Mouse (Mus musculus) macrophage (primary cell): ENCODE data around the gene Bfar. TPM values are rescaled to one million over a fixed set of nuclear protein-coding genes. Genes with fewer than 3 reads are reported as not detected.

Experiments
- H3K27ac ChIP-seq: fragments of 350-480 bp; formaldehyde crosslinking; 2 replicates; pipeline ENCODE4 v1.9.0; 2021
- H3K36me3 ChIP-seq: fragments of 350-480 bp; formaldehyde crosslinking; 2 replicates; pipeline ENCODE4 v1.9.0; 2021; ENCODE audit errors: inconsistent target
- H3K4me3 ChIP-seq: fragments of 350-480 bp; formaldehyde crosslinking; 2 replicates; pipeline ENCODE4 v1.9.0; 2021; ENCODE audit errors: inconsistent target
- H3K79me2 ChIP-seq: fragments of 350-480 bp; formaldehyde crosslinking; 2 replicates; pipeline ENCODE4 v1.9.0; 2021; ENCODE audit errors: inconsistent target
- whole genome bisulfite sequencing: methylation state at CpG from one replicate; pipeline ENCODE4 v1.1.7; 2026; ENCODE audit warnings: inconsistent platforms; ENCODE audit not compliant: missing documents; 5-methylcytosine and 5-hydroxymethylcytosine counted together
- polyA plus RNA-seq: library from polyadenylated mRNA; stranded (reverse); fragments of 250-400 nt; gene quantifications from 3 replicates; pipeline ENCODE4 v1.2.4, GENCODE M21; 2018; ENCODE audit warnings: inconsistent platforms

The Bfar gene
- polyA plus RNA-seq, 1 experiment from 2014 or later = 32.3 TPM

DNA sequence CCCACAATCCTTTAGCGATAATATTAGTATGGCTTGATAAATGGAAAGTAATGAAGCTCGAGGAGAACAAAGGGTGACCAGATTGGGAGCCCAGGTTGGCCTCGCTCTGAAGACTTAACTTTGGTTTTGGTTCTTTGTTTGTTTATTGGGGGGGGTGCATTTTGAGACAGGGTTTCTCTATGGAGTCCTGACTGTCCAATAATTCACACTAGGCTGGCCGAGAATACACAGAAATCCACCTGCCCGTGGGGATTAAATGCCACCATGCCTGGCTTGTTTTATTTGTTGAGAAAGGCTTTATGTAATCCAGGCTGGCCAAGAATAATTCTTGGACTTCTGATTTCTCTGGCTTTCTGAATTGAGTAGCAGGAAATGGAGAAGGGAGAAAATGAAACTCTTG lies 1.5 kb downstream of the Bfar start:
- H3K79me2 ChIP-seq = peaks cover 60% of the 10 kb centered on the region
- whole genome bisulfite sequencing = 83% methylated on average over 5 of the region's 5 CpGs
- peak overlapping the region; percentile 81 for H3K4me3 ChIP-seq
- H3K27ac ChIP-seq = no peak overlapping the region
- H3K36me3 ChIP-seq = peaks cover 17% of the 10 kb centered on the region

DNA sequence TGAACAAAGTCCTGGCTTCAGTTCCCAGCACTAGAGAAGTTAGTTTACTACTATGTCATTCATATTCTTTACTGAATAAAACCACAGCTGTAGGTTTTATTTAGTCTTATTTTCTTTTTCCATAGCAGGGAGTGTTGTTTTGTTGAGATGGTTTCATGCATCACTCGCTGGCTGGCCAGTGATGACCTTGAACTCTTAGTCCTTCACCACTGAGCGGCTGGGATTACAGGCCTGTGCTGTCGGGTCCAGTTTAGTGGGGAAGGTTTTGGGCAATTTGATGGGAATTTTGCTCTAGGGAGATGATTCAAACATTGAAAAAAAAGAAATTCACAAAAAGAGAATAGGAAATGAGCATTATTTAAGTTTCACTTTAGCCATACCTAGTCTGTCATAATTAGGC lies 2.9 kb downstream of the Bfar start:
- peaks cover 17% of the 10 kb centered on the region for H3K36me3 ChIP-seq
- no peak overlapping the region for H3K27ac ChIP-seq
- no peak overlapping the region for H3K4me3 ChIP-seq
- H3K79me2 ChIP-seq = peaks cover 74% of the 10 kb centered on the region
- WGBS = 96% methylated on average over 3 of the region's 3 CpGs

DNA sequence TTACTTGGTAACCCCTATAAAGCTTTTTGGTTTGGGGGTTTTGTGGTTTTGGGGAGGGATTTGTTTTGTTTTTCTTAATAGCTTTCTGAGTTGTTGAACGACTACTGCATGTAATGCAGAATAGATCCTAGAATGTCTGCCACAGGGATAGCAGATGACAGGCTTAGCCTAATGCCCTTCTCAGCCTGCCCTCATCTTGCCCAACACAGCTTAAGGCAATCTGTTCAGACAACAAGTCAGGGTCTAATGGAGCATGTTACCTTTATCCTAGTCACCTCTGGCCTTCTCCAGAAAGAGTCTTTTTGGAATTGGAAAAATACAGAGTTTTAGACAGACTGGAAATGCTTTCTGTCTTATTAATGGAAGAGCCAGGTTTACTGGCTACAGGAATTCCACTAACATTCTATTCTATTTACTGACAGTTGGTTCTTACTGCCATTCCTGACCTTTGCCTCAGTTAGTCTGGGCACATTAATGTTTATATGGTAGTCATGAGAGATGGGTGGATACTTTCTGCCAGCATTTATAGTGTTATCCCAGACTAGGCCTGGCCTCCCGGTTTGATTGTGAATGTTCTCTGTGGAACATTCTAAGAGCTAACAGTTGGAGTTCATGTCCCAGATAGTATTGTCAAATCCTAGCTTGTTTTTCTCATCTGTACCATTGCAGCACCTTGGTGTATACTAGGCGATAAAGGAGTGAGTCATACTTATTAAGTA lies 7.1 kb downstream of the Bfar start:
- WGBS = 97% methylated on average over 3 of the region's 3 CpGs
- peaks cover 100% of the 10 kb centered on the region for H3K79me2 ChIP-seq

DNA sequence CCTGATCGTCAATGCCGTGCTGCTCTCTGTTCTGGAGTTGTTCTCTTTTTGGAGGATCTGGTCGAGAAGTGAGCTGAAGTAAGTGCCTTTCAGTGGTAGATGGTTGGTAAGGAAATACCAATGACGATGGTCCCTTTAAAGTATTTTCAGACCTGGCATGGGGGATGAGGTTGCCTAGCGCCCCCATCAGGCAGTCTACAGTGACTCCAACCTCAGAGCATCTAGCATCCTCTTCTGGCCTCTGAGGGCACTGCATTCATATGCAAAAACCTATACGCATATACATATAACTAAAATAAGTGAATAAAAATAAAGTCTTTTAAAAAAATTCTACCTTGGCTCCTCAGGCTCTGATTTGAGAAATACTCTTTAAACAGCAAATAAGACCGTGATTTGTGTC lies 27.3 kb downstream of the Bfar start:
- 94% methylated on average over 7 of the region's 7 CpGs for WGBS
- H3K4me3 ChIP-seq = no peak overlapping the region
- H3K27ac ChIP-seq = no peak overlapping the region
- peaks cover 86% of the 10 kb centered on the region for H3K36me3 ChIP-seq
- no peaks in the 10 kb centered on the region for H3K79me2 ChIP-seq

More for the DNA sequence above, 7.1 kb downstream of the Bfar start:
- Histone ChIP-seq H3K27ac (no peak overlapping the region), H3K4me3 (no peak overlapping the region), H3K36me3 (peaks cover 17% of the 10 kb centered on the region)

DNA sequence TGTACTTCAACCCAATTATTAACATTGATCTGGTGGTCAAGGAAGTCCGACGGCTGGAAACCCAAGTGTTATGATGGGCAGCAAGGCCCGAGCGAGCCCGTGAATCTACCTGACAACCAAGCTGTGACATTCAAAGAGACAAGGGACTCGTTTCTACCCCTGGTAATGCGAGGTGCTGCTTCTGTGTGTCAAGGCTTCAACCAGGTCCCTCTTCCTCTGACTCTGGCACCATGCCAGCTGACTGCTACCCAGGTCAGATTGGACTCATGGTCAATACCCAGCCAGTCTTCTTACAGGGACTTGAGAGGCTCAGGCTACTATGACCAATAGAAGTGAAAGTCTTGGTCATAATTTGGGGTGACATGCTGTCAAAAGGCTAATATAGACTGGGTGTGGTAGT lies 30.5 kb downstream of the Bfar start:
- Histone ChIP-seq H3K79me2 (no peaks in the 10 kb centered on the region), H3K36me3 (peaks cover 77% of the 10 kb centered on the region), H3K27ac (no peak overlapping the region), H3K4me3 (no peak overlapping the region)
- 97% methylated on average over 7 of the region's 7 CpGs for WGBS

DNA sequence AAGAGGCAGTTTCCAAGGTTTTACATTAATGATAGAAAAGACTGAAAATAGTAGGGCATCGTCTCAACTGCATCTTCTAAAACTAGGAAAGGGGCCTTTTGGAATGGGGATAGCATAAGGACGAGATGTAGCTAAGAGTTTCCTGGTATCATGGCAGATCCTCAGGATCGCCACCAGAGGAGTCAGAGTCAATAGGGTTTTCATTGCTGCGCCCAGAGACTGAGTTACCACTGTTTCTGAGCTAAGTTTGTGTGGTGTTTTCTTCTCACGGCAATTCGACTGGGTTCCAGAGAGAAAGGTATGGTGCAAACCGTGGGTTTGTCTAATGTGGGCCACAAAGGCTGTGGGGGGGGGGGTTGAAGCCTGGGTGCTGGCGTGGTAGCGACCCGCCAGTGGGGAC lies 33.0 kb downstream of the Bfar start:
- no peak overlapping the region for H3K4me3 ChIP-seq
- no peaks in the 10 kb centered on the region for H3K79me2 ChIP-seq
- WGBS = 92% methylated on average over 8 of the region's 10 CpGs
- no peak overlapping the region for H3K27ac ChIP-seq
- peaks cover 60% of the 10 kb centered on the region for H3K36me3 ChIP-seq

DNA sequence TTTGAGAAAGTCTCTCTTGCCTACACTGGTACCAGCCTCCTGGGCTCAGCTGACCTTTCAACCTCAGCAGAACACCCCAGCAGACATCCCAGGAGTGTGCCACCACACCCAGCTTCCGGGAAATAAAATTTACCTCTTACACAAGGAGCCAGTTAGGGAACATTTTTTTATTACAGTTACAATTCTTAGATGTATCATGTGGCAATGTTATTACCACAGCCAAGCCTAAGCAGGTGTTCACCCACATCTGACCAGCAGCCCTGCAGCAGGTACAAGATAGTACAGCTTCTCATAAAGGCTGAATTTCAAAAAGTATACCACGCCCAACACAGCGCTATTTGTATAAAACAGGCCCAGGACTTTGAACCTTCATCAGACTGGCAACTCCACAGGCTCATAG lies 43.3 kb downstream of the Bfar start:
- H3K36me3 ChIP-seq = no peaks in the 10 kb centered on the region
- no peak overlapping the region for H3K27ac ChIP-seq
- 94% methylated on average over 3 of the region's 3 CpGs for WGBS
- H3K4me3 ChIP-seq = no peak overlapping the region
- H3K79me2 ChIP-seq = no peaks in the 10 kb centered on the region

DNA sequence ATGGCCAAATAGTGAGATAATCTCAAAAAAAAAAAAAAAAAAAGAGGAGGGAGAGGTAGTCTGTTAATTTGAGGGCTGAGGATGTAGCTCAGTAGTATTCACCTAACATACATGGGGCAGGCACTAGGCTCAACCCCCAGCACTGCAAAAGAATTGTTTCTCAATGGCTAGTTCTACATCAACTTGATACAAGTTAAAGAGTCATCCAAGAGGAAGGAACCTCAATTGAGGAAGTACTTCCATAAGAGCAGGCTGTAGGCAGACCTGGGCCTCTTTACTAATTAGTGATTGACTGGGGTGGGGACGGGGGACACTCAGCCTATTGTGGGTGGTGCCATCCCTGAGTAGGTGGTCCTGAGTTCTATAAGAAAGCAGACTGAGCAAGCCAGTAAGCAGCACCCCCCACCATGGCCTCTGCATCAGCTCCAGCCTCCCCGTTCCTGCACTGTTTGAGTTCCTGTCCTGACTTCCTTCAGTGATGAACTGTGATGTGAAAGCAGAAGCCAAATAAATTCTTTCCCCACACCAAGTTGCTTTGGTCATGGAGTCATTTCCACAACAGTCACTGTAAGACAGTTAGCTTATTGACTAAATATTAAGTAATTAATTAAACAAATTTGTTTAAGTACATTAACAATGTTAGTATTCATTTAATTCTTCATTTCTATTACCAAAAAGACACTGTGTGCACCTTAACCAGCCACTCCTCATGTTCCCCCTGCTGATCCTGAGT lies 45.3 kb downstream of the Bfar start:
- H3K27ac ChIP-seq = peak overlapping the region; percentile 64
- whole genome bisulfite sequencing = 34% methylated on average over 2 of the region's 2 CpGs
- H3K79me2 ChIP-seq = no peaks in the 10 kb centered on the region
- no peaks in the 10 kb centered on the region for H3K36me3 ChIP-seq
- no peak overlapping the region for H3K4me3 ChIP-seq

DNA sequence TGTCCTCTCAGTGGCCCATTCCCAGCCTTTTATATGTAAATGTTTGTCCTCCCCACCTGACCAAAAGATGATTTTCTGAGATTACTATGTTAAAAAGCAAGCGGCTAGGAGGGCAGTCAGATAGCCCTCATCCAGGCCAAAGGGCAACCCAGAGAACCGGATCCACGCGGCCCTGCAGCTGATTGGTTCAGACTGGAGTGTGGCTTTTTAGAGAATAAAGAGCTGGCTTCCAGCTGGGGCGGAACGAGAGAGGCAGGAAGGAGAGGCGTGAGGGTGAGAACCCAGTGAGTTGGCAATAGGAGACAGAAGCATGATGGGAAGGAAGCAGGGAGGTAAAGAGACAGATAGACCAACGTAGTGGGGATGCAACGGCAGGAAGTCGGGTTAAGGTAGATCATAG lies 51.3 kb downstream of the Bfar start:
- Histone ChIP-seq H3K27ac (no peak overlapping the region), H3K36me3 (no peaks in the 10 kb centered on the region), H3K4me3 (no peak overlapping the region), H3K79me2 (no peaks in the 10 kb centered on the region)
- 66% methylated on average over 10 of the region's 10 CpGs for WGBS

DNA sequence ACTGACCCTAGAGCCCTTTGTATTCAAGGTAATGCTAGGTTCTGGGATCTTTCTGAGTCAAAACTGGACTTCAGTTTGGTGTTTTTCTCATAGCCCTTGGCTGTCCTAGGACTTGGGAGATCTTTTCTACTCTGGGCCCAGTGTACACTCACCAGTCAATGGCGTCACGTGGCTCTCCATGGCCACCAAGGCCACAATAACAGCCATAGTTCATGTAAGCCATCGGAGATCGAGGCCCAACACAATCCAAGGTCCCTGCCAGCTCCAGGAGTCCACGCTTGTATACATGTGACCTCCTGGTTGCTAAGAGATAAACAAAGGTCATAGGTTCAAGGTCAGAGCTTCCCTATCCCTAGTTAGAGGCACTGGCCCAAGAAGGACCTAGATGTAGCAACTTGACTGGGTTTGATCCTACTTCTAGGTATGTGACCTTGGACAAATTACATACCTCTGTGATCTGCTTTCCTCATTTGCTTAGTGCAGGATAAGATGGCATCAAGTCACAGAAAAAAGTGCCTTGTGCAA lies 56.2 kb downstream of the Bfar start:
- Histone ChIP-seq H3K36me3 (no peaks in the 10 kb centered on the region), H3K27ac (no peak overlapping the region), H3K4me3 (no peak overlapping the region), H3K79me2 (no peaks in the 10 kb centered on the region)
- WGBS = 97% methylated on average over 5 of the region's 5 CpGs

DNA sequence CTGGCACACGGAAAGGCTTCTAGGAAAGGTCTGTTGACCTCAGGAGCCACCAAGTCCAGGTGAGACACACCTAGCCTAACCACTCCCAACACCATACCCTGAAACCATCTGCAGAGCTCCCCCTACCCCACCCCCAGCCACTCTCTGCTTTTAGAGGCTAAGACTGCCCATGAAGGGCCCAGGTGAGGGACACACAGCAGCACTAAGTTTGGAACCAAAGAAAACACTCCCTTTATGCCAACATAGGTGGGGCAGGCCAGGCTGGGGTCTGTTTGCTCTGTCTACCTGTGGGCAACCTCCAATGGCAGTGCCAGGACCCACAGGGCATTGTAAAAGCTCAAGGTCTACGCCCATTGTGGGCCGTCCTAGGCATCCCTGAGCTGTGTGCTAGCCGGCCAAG lies 57.8 kb downstream of the Bfar start:
- Histone ChIP-seq H3K36me3 (no peaks in the 10 kb centered on the region), H3K4me3 (no peak overlapping the region), H3K79me2 (no peaks in the 10 kb centered on the region), H3K27ac (no peak overlapping the region)
- 93% methylated on average over 4 of the region's 4 CpGs for WGBS

DNA sequence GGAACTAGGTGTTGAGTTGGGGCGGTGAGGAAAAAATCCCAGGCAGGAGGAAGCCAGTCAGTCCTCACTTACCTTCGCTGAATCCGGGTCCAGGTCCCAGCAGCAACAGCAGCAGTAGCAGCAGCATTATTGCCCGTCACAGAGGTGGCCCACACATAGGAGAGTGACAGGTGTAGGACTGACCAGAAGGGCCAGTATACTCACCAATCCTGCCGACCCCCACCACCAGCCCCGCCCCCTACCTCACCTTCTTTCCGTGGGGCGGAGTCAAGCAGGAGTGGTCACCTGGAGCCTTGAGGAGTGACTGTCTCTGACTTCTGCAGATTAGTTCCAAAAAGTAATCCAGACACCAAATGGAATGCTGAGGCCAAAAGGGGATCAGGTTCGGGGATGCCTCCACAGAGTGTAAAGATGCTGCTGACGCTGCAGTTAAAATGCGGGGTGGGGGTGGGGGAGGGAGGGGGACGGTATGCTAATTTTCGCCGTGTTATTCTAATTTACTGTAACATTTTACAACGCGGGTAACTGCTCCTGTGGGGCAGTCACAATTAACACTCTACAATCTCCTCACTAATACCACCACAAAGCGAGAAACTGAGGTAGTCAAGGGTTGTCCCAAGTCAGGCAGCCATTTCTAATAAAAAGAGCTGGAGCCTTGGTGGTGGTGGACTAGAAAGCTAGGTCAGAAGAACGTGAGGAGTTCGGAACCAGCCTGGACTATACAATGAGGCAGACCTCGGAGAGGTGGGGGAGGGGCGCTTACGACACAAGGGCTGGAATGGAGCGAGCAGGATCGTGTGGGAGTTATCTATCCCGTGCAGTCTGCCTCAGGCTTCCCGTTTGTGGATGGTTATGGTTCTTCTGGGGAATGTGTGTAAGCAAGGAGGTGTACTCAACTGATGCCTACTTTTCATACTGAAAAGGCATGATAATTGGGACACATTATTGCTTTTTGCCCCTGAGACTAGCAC lies 58.9 kb downstream of the Bfar start, which contains the start of gene Pla2g10:
TSS of gene Pla2g10 (minus strand) at position 699 of the 971 bp plus-strand sequence.
- Histone ChIP-seq H3K4me3 (no peak within 1 kb of the TSS), H3K36me3 (no peaks in the 10 kb centered on the region), H3K79me2 (no peaks in the 10 kb centered on the region), H3K27ac (no peak within 1 kb of the TSS)
- WGBS = 33% methylated on average over 24 of the region's 26 CpGs

DNA sequence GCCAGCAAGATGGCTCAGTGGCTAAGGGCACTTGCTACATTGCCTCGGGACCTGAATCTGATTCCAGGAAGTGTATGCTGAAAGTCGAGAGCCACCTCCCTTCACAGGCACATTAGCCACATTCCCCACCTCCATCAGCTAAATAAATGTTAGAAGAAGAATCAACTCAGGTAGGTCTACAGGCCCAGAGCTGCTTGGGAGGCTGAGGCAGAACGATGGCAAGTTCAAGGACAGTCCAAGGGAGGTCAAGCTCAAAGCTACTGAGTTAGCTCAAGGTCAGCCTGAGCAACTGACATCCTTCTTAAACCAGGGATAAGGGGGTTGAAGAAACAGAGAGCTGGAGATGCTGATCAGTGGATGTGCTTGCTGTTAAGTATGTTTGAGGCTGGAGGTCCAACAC lies 61.1 kb downstream of the Bfar start:
- Histone ChIP-seq H3K4me3 (no peak overlapping the region), H3K79me2 (no peaks in the 10 kb centered on the region), H3K27ac (no peak overlapping the region), H3K36me3 (no peaks in the 10 kb centered on the region)
- 69% methylated on average over 3 of the region's 3 CpGs for WGBS

DNA sequence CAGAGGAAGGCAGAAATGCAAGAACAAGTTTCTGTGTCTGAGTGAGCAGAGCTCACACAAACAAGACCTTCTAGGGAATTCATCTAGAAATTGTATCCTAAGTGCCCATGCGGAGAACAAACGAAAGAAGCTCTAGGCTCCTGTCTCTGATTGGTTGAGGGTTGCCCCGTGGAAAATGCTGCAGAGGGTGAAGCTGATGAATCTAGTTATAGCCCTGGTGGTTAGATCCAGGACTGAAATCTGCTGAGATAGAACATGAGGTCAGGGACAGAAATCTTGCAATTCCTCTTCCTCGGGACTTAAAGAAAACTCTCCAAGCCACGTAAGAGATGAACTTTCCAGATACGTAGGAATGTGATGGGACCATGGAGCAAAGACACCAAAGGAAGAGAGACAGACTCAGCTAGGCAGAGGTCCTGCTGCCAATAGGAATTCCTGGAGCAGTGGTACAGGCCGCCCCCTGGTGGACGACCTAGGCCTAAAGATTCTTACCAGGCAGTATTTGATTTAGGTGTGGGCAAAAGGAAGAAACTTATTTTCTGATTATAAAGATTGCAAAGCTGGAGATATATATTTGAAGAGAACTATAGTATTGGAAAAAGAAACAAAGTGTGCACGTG lies 62.0 kb downstream of the Bfar start:
- 35% methylated on average over 9 of the region's 9 CpGs for WGBS
- no peaks in the 10 kb centered on the region for H3K36me3 ChIP-seq
- H3K79me2 ChIP-seq = no peaks in the 10 kb centered on the region
- no peak overlapping the region for H3K4me3 ChIP-seq
- H3K27ac ChIP-seq = no peak overlapping the region
